Mouse (Mus musculus) ES-Bruce4 (cell line): Measurements from ENCODE around the gene Pik3cg.

Experiments
- CTCF ChIP-seq: IDR thresholded peaks from one replicate; pipeline ENCODE4 v1.8.1; 2011; ENCODE audit warnings: low read depth, low read length
- POLR2A ChIP-seq: IDR thresholded peaks from one replicate; pipeline ENCODE4 v1.8.1; 2011; ENCODE audit warnings: low read length; ENCODE audit not compliant: insufficient read depth

DNA sequence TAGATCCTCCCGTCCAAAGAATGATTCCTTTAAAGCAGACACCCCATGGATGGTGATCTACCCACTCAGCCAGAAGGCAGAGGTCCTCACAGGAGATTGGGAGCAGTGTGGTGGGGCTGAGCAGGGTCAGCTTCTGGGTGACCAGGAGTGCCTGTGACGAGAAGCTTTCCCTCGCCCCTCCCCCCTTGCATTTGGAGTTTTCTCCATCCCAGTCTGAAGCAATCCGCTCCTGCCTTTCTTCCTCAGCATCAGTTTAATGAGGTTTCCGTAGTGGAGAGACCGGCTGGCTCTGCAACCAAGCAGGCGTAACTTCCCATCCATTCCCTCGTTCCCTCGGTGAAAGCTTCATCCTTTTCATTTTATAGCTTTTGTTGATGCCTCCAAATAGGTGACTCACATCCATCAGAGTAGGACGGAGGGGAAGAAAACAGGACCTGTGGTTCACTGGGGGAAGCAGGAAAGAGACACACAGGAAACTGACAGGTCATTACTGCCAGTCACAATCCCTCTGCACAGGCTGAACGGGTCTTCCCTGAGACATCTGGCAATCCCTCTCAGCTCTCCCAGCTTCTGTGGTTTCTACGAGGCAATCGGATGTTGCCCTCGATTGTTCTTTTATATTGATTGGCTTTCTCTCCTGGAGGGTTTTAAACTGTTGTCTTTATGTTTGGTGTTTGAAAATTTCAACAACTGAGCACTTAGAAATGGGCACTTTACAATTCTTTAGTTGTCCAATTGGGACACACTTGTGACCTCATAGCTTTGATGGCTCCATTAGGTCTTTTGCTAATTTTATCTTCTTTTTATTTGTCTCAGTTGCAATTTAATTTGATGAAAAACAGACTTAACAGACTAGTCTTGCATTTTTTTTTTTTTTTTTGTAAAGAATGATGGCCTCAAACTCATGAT lies 80.6 kb downstream of the Pik3cg start:
- TF ChIP-seq POLR2A, result no peak
- TF ChIP-seq CTCF, result no peak
